Mouse (Mus musculus) left cerebral cortex, adult 9 months (tissue): ENCODE results near the gene Lrrfip2.
A peak's percentile ranks its signal among the peaks of the same experiment; 100 is the strongest.

Experiments
- DNase-seq, 2 experiments: peaks; one replicate each; pipeline ENCODE4 v3.0.0; 2022; ENCODE audit warnings: low spot score in 2 of 2

Gene Lrrfip2

GRCm38 (mm10) chr9:111117794-111118251 is 431 bp downstream of the Lrrfip2 start:
- DNase-seq: peak in 1 of 2 experiments; percentile 71

- DNase-seq: peak in 1 of 2 experiments; percentile 15
Measured at GRCm38 (mm10) chr9:111118252-111118890, 979 bp downstream of the Lrrfip2 start.

- no peak for DNase-seq
Measured at GRCm38 (mm10) chr9:111118891-111119441, 1.6 kb downstream of the Lrrfip2 start.

GRCm38 (mm10) chr9:111122446-111122845 is 5.1 kb downstream of the Lrrfip2 start:
- no peak for DNase-seq

- no peak for DNase-seq
Measured at GRCm38 (mm10) chr9:111123336-111123735, 5.9 kb downstream of the Lrrfip2 start.

GRCm38 (mm10) chr9:111124440-111124839 is 7.0 kb downstream of the Lrrfip2 start:
- no peak for DNase-seq

GRCm38 (mm10) chr9:111126735-111127134 is 9.3 kb downstream of the Lrrfip2 start:
- no peak for DNase-seq

GRCm38 (mm10) chr9:111127749-111128148 is 10.4 kb downstream of the Lrrfip2 start:
- DNase-seq: no peak

- DNase-seq: no peak
Measured at GRCm38 (mm10) chr9:111130126-111130525, 12.7 kb downstream of the Lrrfip2 start.

GRCm38 (mm10) chr9:111138161-111138560 is 20.8 kb downstream of the Lrrfip2 start:
- no peak for DNase-seq

GRCm38 (mm10) chr9:111142721-111143120 is 25.3 kb downstream of the Lrrfip2 start:
- DNase-seq: no peak

- no peak for DNase-seq
Measured at GRCm38 (mm10) chr9:111143387-111143786, 26.0 kb downstream of the Lrrfip2 start.

- no peak for DNase-seq
Measured at GRCm38 (mm10) chr9:111144711-111145110, 27.3 kb downstream of the Lrrfip2 start.

- DNase-seq: no peak
Measured at GRCm38 (mm10) chr9:111145497-111146190, 28.3 kb downstream of the Lrrfip2 start.

GRCm38 (mm10) chr9:111146216-111146798 is 28.9 kb downstream of the Lrrfip2 start:
- peak in 1 of 2 experiments; percentile 31 for DNase-seq

GRCm38 (mm10) chr9:111148006-111148405 is 30.6 kb downstream of the Lrrfip2 start:
- DNase-seq: no peak

GRCm38 (mm10) chr9:111148414-111148813 is 31.0 kb downstream of the Lrrfip2 start:
- DNase-seq: no peak

GRCm38 (mm10) chr9:111149188-111149945 is 32.0 kb downstream of the Lrrfip2 start:
- no peak for DNase-seq

GRCm38 (mm10) chr9:111152314-111152897 is 35.0 kb downstream of the Lrrfip2 start:
- no peak for DNase-seq

- DNase-seq: no peak
Measured at GRCm38 (mm10) chr9:111153026-111153425, 35.6 kb downstream of the Lrrfip2 start.

GRCm38 (mm10) chr9:111155764-111156458 is 38.5 kb downstream of the Lrrfip2 start:
- DNase-seq: no peak
